Mouse (Mus musculus) telencephalon, adult 2 months (tissue): ENCODE data around the gene Dgkk.
"Not testable (repeated sequence)": the region's sequence is repeated elsewhere in the genome, so short reads cannot be mapped to it uniquely, and the experiment has no call there.

ENCODE experiments used
- DNase-seq: peaks from one replicate; pipeline ENCODE4 v3.0.0-alpha.2; 2011; ENCODE audit warnings: low read depth, low spot score

The Dgkk gene

DNA sequence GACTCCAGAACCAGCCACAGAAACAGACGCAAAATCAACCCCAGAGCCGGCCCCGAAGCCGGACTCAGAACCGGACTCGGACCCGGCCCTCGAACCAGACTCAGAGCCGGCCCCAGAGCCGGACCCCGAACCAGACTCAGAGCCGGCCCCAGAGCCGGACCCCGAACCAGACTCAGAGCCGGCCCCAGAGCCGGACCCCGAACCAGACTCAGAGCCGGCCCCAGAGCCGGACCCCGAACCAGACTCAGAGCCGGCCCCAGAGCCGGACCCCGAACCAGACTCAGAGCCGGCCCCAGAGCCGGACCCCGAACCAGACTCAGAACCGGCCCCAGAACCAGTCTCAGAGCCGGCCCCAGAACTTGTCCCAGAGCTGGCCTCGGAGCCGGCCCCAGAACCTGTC lies at the start of gene Dgkk:
Gene Dgkk (plus strand): TSS at position 301 of the 400 bp plus-strand sequence.
- DNase-seq = not testable (repeated sequence)

DNA sequence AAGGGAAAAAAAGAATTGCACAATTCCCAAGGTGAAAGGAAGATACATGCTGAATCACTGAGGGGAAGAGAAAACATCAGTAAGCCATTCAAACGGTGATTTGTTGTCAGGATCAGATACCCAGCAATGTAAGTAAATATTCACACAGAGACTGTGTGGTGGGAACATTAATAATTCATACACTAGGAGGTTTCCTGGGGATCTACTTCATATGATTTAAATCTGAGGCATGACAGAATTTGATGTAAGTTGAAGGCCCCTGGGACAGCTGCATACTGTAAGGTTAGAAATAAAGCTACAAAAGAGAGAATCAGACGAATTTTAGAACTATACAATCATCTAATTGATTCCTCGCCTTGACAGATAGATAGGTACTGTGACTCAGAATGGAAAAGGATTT lies 45.1 kb upstream of the Dgkk start:
- no peak for DNase-seq

DNA sequence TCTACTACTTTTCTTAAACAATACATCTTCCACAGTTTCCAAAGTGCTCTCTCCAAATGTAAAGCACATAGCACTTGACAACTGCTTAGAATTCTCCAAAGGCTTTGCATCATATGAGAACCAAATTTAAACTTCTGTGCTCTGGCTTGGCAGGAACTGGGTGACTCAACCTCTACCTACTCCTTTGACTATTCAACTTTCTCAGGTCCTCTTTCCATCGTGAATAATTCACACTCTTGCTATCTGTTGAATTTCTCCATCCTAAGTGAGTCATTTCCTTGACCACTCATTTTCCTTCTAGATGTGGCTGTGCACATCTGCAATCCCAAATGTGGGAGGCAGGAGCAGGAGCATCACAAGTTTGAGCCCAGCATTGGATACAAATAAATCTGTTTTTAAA lies 28.4 kb upstream of the Dgkk start:
- no peak for DNase-seq

DNA sequence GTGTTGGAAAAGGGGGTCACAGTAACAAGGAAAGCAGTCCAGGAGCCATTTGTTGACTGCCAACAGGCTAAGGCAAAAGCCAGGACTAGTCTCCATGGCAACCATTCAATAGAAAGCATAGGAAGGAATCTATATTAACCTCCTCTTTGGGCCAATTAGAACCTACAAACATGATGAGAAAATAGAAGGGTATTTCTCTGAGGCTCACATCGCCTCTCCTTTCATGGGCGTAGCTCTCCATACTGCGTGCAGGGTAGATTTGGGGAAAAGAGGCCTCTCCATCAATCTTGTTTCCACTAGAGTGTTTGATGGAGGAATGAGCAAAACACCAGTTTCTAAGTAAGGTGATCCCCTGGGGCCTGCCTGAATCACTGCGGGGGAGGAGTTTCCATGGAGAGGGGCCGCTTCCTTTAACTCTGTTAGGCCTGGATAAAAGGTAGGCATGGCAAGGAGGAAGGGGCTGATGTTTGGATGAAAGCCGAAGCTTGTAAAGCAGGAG lies 27.5 kb upstream of the Dgkk start:
- DNase-seq = no peak

DNA sequence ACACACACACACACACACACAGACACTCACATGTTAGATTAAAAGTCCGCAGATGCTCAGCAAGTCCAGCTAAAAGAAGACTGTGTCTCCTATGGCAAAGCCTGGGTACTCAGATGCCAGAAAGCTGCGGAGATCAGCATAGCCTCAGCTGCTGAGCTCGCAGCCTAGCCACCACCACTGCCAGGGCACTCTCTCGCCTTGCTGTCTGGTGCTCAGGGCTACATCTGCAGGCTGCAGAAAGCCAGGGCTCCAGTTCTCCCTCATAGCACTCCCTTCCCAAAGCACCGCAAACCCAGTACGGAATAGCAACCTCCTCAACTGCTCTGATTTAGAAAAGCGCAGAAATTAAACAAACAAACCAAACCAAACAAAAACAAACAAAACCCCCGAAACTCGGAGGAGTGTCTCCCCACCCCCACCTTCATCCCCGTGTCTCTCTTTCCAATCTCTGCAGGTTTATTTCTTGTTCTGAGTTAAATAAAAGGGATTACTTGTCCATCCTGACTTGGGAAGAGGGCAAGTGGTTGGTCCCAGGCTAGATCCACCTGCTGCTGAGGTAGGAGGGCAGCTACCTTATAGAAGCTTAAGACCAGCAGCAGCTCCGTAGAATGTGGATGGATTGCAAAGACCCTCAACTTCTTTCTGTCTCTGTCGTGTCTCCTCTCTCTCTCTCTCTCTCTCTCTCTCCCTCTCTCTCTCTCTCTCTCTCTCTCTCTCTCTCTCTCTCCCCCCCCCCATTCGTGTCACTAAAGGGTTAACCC lies 1.4 kb upstream of the Dgkk start:
- DNase-seq = no peak

DNA sequence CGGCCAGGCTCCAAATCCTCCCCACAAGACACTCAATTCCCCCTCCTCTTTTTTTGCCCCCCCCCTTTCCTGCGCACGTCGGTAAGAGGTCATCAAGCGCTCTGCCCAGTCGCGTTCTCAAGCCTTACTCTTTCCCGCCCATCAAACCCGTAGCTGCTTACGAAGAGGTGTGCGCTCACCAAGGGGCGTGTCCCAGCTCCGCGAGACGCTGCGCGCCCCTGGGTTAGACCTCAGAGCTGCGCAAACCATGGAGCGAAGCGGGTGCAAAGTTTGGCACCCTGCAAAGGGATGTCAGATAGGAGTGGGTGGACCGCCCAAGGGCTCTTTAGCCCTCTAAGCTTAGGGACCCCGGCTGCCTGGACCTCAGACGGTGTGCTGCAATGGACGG lies 862 bp upstream of the Dgkk start:
- DNase-seq = no peak

DNA sequence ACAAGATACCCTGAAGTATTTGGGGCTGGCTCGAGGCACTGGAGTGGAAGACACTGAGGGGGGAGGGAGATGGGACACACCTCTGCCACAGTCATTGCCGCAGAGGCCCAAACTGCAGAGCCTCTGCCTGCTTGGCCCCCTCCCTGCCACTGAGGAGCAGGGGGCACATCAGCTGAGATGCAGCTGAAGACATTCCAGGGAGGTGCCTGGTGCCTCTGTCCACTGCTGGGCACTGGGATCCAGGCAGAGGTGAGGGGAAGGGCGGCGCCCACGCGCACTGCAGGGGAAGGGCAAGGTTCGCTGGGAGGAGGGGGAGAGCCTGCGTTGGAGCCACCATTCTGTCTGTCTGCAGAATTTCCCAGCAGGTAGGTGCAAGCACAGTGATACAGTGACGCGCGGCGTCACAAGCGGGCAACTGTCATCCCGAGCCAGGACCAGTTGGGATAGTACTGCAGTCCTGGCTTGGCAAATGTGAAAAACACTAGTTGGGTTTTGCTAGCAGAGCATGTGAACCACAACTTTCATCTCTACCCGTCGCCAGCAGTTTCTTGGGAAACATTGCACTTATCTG lies 948 bp downstream of the Dgkk start:
- DNase-seq = no peak

DNA sequence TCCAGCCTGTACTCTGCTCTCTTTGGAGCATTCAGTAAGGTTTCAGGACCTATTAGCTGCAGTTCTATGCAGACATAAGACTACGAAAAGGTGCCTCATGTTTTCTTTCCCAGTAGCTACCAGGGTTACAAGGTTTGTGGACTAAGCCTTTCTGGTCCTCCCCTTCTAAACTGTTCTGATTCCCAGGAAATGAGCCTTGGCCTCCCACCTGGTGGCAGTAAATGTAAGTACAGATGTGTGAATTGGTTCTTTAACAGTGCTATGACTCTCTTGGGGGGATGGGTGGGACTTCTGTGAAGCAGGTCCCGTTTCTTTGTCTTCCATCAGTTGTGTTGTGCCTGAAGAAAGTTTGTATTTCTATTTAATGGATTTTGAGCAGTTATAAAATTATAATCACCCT lies 53.4 kb downstream of the Dgkk start:
- no peak for DNase-seq

DNA sequence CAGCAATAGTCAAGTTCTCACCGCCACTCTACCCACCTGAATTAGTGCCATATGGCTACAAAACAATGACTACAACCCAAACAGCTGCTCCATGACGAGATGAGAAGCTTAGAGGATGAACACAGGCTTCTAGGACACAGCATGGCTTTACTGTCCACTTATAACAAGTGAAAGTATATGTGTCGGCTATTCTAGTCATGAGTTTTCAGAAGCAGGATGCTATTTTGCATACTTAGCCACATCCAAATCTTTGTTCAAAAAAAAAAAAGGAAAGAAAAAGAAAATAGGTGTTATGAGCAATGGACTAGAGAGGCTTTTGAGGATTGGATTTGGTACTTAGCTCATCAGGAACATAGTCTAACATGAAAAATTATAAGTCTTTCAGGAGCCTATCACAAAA lies 74.4 kb downstream of the Dgkk start:
- DNase-seq = no peak

DNA sequence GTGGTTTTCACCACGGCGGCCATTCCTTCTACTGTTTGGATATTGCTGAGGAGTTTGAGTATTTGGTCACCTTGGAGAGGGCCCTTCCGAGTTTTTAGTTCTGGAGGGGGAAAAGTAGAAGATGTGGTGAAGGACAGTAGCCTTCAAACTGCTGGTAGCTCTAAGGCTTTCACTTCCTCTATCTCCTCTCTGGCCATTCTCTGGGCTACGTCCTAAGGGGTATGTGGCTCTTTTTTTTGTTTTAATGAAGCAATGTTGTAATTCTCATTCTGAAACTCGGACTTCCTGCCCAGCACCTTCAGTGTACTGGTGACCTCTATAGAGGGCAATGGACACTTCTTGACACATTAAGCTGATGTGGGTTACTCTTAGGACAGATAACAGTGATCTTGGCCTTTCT lies 75.0 kb downstream of the Dgkk start:
- DNase-seq = no peak

DNA sequence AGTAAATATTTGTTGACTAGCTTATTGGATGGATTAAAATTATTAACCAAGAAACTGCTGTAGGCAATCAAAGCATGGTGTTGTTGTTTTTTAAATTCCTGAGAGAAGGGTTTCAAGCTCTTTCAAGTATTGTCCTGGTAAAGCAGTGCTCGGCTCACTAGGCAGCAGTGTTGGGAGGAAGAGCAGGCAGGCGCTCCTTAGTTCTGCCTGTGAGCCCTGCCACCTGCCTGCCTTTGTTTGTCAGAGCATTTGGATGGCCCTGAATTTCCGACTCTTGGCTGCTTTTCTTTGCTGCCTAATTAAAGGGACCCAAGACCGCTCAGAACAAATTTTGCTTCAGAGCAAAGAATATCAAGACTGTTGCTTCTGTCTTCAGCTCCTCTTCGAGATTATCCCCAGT lies 114.8 kb downstream of the Dgkk start:
- DNase-seq = no peak

DNA sequence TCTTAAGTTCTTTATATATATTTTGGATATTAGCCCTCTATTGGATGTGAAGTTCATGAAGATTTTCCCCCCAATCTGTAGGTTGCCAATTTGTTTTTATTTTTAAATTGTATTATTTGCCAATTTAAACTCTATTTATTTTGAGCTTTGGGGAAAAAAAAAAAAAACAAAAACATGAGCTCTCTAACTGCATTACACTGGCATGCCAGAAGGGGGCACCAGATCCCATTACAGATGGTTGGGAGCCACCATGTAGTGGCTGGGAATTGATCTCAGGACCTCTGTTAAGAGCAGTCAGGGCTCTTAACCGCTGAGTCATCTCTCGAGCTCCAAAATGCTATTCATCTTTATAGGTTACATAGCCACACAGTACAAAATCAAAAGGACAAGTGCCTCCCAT lies 131.9 kb downstream of the Dgkk start:
- no peak for DNase-seq

DNA sequence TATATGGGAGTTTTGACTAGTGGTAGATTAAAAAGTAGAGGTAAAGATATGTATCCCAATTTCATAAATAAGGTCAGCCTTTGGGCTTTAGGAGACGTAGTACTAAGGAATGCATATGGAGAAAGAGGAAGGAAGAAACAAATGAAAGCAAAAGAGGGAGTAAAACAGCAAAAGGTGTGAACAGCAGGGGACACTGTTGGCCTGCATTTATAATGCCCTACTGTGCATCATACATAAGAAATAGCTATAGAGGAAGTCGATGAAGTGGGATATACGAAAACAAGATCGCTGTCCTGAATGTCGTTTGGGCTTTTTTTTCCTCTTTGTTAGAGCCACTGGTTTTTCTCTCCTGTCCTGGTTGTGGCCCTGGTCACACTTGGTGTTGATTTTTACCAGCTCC lies 143.1 kb downstream of the Dgkk start:
- DNase-seq = no peak

DNA sequence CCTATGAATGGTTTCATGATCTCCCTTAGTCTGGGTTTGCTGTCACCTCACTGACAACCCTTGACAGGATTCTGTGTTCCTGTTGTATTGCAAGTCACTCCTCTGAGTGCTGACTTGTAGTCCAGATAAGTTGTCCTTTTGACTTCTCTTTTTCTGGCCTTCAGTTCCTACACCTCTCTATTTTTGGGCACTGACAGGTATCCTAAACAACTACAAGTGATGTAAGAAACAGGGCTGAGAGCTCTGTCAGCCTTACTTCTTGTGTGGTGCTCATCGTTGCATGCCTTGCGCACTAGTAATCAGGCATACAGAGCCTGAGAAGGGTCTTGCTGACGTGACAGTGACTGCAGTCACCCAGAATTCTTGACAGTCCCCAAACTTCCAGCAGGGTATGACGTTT lies 147.1 kb downstream of the Dgkk start:
- DNase-seq = no peak

DNA sequence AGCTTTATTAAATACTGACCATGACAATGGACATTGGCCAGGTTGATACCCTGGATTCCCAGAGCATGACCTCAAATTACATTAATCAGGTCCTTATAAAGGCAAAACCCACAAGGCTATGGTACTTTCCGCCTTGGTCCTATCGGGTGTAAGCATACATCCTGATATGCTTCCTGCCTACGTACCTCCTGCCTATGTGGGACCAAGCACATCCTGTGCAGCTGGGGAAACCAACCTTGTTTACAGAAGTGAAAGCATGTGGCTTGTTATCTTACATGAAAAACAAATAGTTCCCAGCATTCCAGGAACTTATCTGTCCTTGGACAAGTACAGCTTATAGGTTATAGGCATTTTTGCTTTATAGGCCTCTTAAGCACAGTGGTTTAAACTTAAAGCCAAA lies 189.5 kb downstream of the Dgkk start:
- no peak for DNase-seq

DNA sequence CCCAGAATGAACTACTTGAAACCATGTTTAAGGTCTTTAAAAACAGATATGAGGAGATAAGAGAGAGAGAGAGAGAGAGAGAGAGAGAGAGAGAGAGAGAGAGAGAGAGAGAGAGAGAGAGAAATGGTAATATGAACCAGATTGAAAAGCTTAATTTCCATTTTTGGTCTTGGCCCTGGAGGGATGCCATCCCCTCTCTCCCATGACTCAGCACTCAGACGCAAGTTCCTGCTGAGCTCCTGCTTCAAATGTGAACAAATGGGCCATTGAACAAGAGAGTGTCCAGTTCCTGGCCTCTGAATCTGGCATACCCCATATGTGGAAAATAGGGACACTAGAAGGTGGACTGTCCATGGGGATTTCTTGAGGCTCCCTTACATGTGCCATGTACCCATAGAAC lies 192.8 kb downstream of the Dgkk start:
- no peak for DNase-seq

DNA sequence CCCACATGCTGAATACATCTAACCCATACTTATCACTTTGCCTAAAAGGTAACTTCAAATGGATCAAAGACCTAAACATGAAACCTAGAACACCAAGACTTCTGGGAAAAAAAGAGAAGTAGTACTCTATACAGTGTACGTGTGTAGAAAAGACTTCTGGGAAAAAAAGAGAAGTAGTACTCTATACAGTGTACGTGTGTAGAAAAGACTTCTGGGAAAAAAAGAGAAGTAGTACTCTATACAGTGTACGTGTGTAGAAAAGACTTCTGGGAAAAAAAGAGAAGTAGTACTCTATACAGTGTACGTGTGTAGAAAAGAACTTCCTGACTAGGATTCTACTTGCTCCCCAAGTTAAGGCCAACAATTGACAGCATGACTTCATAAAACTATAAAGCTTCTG lies 204.8 kb downstream of the Dgkk start:
- DNase-seq = not testable (repeated sequence)
